Mouse (Mus musculus): ENCODE measurements around the gene Adgrb3.

DNA sequence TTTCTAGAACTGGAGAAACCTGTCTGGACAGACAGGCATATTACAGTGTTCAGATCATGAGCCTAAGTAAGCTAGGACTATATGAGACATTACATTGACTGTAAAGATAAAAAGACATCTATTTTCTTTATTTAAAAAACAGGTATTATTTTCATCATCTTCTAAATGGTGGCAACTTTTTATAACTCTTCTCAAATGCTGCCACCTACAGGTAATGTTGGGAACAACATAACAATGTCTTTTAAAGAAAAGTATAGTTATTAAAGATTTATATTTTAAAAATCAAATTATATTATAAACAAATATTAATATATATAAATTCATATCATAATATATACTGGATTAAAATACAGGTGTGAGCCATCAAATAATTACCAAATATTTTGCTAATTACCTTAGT is 212.6 kb downstream of the Adgrb3 start:
- no peak for TF ChIP-seq CTCF (IDR thresholded peaks at IDR 0.05; ENCODE audit: insufficient read depth, low read length)
- TF ChIP-seq POLR2A (IDR thresholded peaks at IDR 0.05; ENCODE audit: borderline replicate concordance, extremely low read depth, low read depth, low read length): no peak

Data from lung, adult 2 months (tissue).